Mouse (Mus musculus) G1E (cell line): ENCODE measurements at regions not wholly inside any gene's neighbourhood (a gene's known extent, or its start where the extent isn't known, plus 50 kb on each side); places are given as distances from the start of the nearest gene placed in this dataset.

Source experiments
- CTCF ChIP-seq: IDR thresholded peaks from 2 replicates; pipeline ENCODE4 v1.5.1; 2012; ENCODE audit warnings: low read depth, low read length, inconsistent platforms, mixed read lengths
- GATA1 ChIP-seq: IDR thresholded peaks from 2 replicates; pipeline ENCODE4 v1.6.1; 2012; ENCODE audit warnings: borderline replicate concordance, low read length, inconsistent platforms, mixed read lengths
- TAL1 ChIP-seq: conservative IDR thresholded peaks from 2 replicates; pipeline ENCODE4 v1.6.1; 2012; ENCODE audit warnings: low read depth, low read length, inconsistent platforms, mixed read lengths

GRCm38 (mm10) chr4:30268026-30268425 is 1455.1 kb downstream of the Epha7 start:
- TF ChIP-seq GATA1 = no peak
- no peak for TF ChIP-seq CTCF
- no peak for TF ChIP-seq TAL1
